ENCODE assay signal across 8 mouse cellular contexts in the genomic region with DNA sequence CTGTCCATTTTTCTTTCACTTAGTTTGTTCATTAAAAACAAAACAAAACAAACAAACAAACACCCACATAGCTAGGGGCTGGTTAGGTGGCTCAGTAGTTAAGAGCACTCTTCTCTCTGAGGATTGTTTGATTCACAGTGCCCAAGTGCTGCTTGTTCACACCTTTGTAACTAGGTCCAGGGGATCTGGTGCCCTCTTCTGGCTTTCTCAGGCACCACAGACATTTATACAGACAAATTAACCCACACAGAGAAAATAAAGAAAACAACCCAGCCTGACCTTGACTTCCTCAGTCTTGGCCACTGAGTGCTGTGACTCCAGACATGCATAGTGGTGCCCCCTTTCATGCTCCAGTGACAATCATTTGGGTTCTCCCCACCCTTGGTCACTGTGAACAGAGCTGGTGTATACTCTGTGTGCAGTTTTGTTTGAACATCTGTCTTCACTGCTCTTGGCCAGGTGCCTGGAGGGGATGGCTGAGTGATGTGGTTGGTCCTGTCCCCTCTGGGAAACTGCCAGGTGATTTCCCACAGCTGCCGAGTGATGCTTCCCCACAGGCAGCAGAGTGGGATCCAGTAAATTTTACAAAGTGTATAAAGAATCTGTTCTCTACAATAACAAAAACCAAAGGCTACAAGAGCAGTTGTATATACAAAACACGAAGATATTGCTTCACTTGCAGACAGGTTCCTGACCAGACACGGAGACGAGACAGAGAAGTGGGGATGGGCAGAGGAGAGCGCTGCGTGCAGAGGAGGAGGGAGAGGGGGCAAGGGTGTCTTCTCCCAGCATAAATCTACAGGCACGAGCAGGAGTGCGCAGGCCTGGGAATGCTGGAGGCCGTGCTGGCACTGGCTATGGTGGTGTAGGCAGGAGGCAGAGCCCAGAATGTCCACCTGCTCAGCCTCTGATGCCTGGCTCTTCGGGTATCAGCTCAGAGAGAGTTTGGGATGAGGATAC. TPM values are rescaled to one million over a fixed set of nuclear protein-coding genes. Genes with fewer than 3 reads are reported as not detected.
DNase-seq lines count a peak whose midpoint lies in the region; ATAC-seq and TF ChIP-seq lines count a peak whose summit lies in the region.
"Not testable (repeated sequence)": the region's sequence is repeated elsewhere in the genome, so short reads cannot be mapped to it uniquely, and the experiment has no call there.

No protein-coding gene starts in this region.

- not testable (repeated sequence) for H3K9ac ChIP-seq in heart, postnatal 0 days (replicated peaks; ENCODE audit: low read depth, low read length); liver, postnatal 0 days (replicated peaks); midbrain, embryonic 14.5 days (replicated peaks; ENCODE audit: low read length); stomach, postnatal 0 days (ENCODE audit: low read length)

- 74% methylated on average over 7 of the region's 10 CpGs for WGBS in heart, postnatal 0 days
- 87% methylated on average over 6 of the region's 10 CpGs for WGBS in liver, postnatal 0 days (ENCODE audit: insufficient replicate concordance)
- WGBS in midbrain, embryonic 14.5 days: 84% methylated on average over 6 of the region's 10 CpGs
- WGBS in stomach, postnatal 0 days: 43% methylated on average over 9 of the region's 10 CpGs

- DNase-seq in 416B (ENCODE audit: low read depth) (peak; percentile 50), R1 (ENCODE audit: low read depth, low spot score) (peak; percentile 84)
- peak; percentile 14 for DNase-seq in embryo, embryonic 11 days
- not testable (repeated sequence) for DNase-seq in heart, postnatal 0 days (ENCODE audit: low spot score)
- DNase-seq in kidney, adult 9 months: peak; percentile 39
- DNase-seq in liver, postnatal 0 days: peak; percentile 19
- DNase-seq in midbrain, embryonic 14.5 days: peak; percentile 31
- peak; percentile 41 for DNase-seq in stomach, postnatal 0 days (ENCODE audit: low spot score)

- ATAC-seq in heart, postnatal 0 days (ENCODE audit: insufficient read depth, low read depth); liver, postnatal 0 days; midbrain, embryonic 14.5 days (ENCODE audit: low FRiP score, low TSS enrichment): not testable (repeated sequence)
- peak; percentile 36; the same call in 1 of the 2 replicates for ATAC-seq in stomach, postnatal 0 days (ENCODE audit: low FRiP score, low TSS enrichment)

- not testable (repeated sequence) for H3K4me1 ChIP-seq in heart, postnatal 0 days (ENCODE audit: control insufficient read depth, insufficient read depth); liver, postnatal 0 days (ENCODE audit: insufficient read depth); midbrain, embryonic 14.5 days (ENCODE audit: control insufficient read depth, insufficient read depth, low read length); stomach, postnatal 0 days (replicated peaks; ENCODE audit: control insufficient read depth, insufficient read depth)

- not testable (repeated sequence) for H3K4me3 ChIP-seq in heart, postnatal 0 days (ENCODE audit: low read depth, low read length); liver, postnatal 0 days (ENCODE audit: low read depth, low read length); midbrain, embryonic 14.5 days (replicated peaks; ENCODE audit: low read depth, low read length); stomach, postnatal 0 days (ENCODE audit: low read depth, low read length)

- not testable (repeated sequence) for H3K27me3 ChIP-seq in heart, postnatal 0 days (ENCODE audit: control insufficient read depth, insufficient read depth, low read length); liver, postnatal 0 days (ENCODE audit: insufficient read depth, low read length); midbrain, embryonic 14.5 days (ENCODE audit: control insufficient read depth, insufficient read depth, low read length); stomach, postnatal 0 days (ENCODE audit: control insufficient read depth, insufficient read depth, low read length)

- not testable (repeated sequence) for H3K27ac ChIP-seq in heart, postnatal 0 days (ENCODE audit: low read depth); liver, postnatal 0 days (ENCODE audit: low read depth); midbrain, embryonic 14.5 days (replicated peaks; ENCODE audit: low read depth, low read length); stomach, postnatal 0 days (replicated peaks)

- TF ChIP-seq CTCF in heart, postnatal 0 days (IDR thresholded peaks at IDR 0.05; ENCODE audit: low read depth): peak; percentile 16; the same call in 1 of the 2 replicates
- peak; percentile 47 for TF ChIP-seq CTCF in liver, postnatal 0 days (IDR thresholded peaks at IDR 0.05; ENCODE audit: low read depth)
- TF ChIP-seq CTCF in stomach, postnatal 0 days (IDR thresholded peaks at IDR 0.05; ENCODE audit: low read depth): peak; percentile 63

- not testable (repeated sequence) for TF ChIP-seq EP300 in heart, postnatal 0 days (IDR thresholded peaks at IDR 0.05; ENCODE audit: low read depth); liver, postnatal 0 days (IDR thresholded peaks at IDR 0.05; ENCODE audit: low read depth); stomach, postnatal 0 days (optimal IDR thresholded peaks at IDR 0.05)

- H3K4me2 ChIP-seq in heart, postnatal 0 days (ENCODE audit: low read depth, low read length); liver, postnatal 0 days (ENCODE audit: low read depth, low read length); midbrain, embryonic 14.5 days (ENCODE audit: low read length); stomach, postnatal 0 days (replicated peaks; ENCODE audit: low read depth): not testable (repeated sequence)

- H3K9me3 ChIP-seq in heart, postnatal 0 days (replicated peaks; ENCODE audit: control insufficient read depth, low read length); liver, postnatal 0 days (ENCODE audit: low read length); midbrain, embryonic 14.5 days (ENCODE audit: control insufficient read depth, low read length); stomach, postnatal 0 days (ENCODE audit: control insufficient read depth, low read length): not testable (repeated sequence)

- not testable (repeated sequence) for H3K36me3 ChIP-seq in heart, postnatal 0 days (replicated peaks; ENCODE audit: control insufficient read depth, insufficient read depth, low read length); liver, postnatal 0 days (replicated peaks; ENCODE audit: insufficient read depth, low read length); midbrain, embryonic 14.5 days (ENCODE audit: control insufficient read depth, insufficient read depth, low read length); stomach, postnatal 0 days (ENCODE audit: control insufficient read depth, insufficient read depth, low read length)

RNA-seq across cellular contexts. Expression of a gene that starts 14.4 kb away (rescaled TPM):
- 22.0 and 38.7 TPM in 2 replicates for total RNA-seq in heart, postnatal 0 days (2014; rRNA removed; ENCODE audit: low replicate concordance)
- 11.7 and 13.7 TPM in 2 replicates for polyA plus RNA-seq in heart, postnatal 0 days (2015; fragmentation: Nextera tagmentation; extraction: Ambion mirVana)
- 2.2 and 3.6 TPM in 2 replicates for polyA plus RNA-seq in liver, postnatal 0 days (2015; fragmentation: Nextera tagmentation; extraction: Ambion mirVana)
- polyA plus RNA-seq in midbrain, embryonic 14.5 days (2014; fragmentation: Nextera tagmentation; extraction: Ambion mirVana): 26.9 and 48.1 TPM in 2 replicates
- polyA plus RNA-seq in stomach, postnatal 0 days (2015; fragmentation: Nextera tagmentation; extraction: Ambion mirVana): 13.5 and 14.2 TPM in 2 replicates

RNA-seq across cellular contexts. Expression of a gene that starts 20.3 kb away (rescaled TPM):
- total RNA-seq in heart, postnatal 0 days (2014; rRNA removed; ENCODE audit: low replicate concordance): 29.6 and 44.0 TPM in 2 replicates
- 2.1 and 2.3 TPM in 2 replicates for polyA plus RNA-seq in heart, postnatal 0 days (2015; fragmentation: Nextera tagmentation; extraction: Ambion mirVana)
- polyA plus RNA-seq in liver, postnatal 0 days (2015; fragmentation: Nextera tagmentation; extraction: Ambion mirVana): 0.58 and 0.75 TPM in 2 replicates
- 18.5 and 19.5 TPM in 2 replicates for polyA plus RNA-seq in midbrain, embryonic 14.5 days (2014; fragmentation: Nextera tagmentation; extraction: Ambion mirVana)
- 2.6 and 3.3 TPM in 2 replicates for polyA plus RNA-seq in stomach, postnatal 0 days (2015; fragmentation: Nextera tagmentation; extraction: Ambion mirVana)

RNA-seq across cellular contexts. Expression of a gene that starts 55.5 kb away (rescaled TPM):
- 33.6 and 35.2 TPM in 2 replicates for total RNA-seq in heart, postnatal 0 days (2014; rRNA removed; ENCODE audit: low replicate concordance)
- polyA plus RNA-seq in heart, postnatal 0 days (2015; fragmentation: Nextera tagmentation; extraction: Ambion mirVana): 17.8 and 19.3 TPM in 2 replicates
- polyA plus RNA-seq in liver, postnatal 0 days (2015; fragmentation: Nextera tagmentation; extraction: Ambion mirVana): 11.9 and 12.5 TPM in 2 replicates
- polyA plus RNA-seq in midbrain, embryonic 14.5 days (2014; fragmentation: Nextera tagmentation; extraction: Ambion mirVana): 48.4 and 55.0 TPM in 2 replicates
- 44.7 and 56.0 TPM in 2 replicates for polyA plus RNA-seq in stomach, postnatal 0 days (2015; fragmentation: Nextera tagmentation; extraction: Ambion mirVana)
